Mouse (Mus musculus): ENCODE results near the gene Gm8764. TPM values are rescaled to one million over a fixed set of nuclear protein-coding genes. Genes with fewer than 3 reads are reported as not detected.
"Not testable (repeated sequence)": the region's sequence is repeated elsewhere in the genome, so short reads cannot be mapped to it uniquely, and the experiment has no call there.

The Gm8764 gene
- polyA plus RNA-seq (2014; fragmentation: Nextera tagmentation; extraction: Ambion mirVana) = not detected in 2 replicates

- not testable (repeated sequence) for H3K36me3 ChIP-seq (ENCODE audit: control insufficient read depth, insufficient read depth, low read length); H3K9ac ChIP-seq (ENCODE audit: low read length); H3K27ac ChIP-seq (ENCODE audit: low read depth, low read length); H3K9me3 ChIP-seq (ENCODE audit: control insufficient read depth, low read length); ATAC-seq (ENCODE audit: insufficient read depth, low FRiP score, low TSS enrichment); H3K4me1 ChIP-seq (ENCODE audit: control insufficient read depth, insufficient read depth, low read length); H3K27me3 ChIP-seq (ENCODE audit: control insufficient read depth, insufficient read depth, low read length); H3K4me3 ChIP-seq (ENCODE audit: low read depth, low read length); H3K4me2 ChIP-seq (ENCODE audit: low read depth); DNase-seq (ENCODE audit: low spot score)
- no CpG with 5 or more reads among the region's 3 CpGs for WGBS
These were observed at the start of gene Gm8764 for GRCm38 (mm10) chr10:104159706-104160105. TSS of gene Gm8764 (plus strand) at chr10:104160006.

- Histone ChIP-seq H3K36me3 (ENCODE audit: control insufficient read depth, insufficient read depth, low read length) (no peaks in the 10 kb centered on the region), H3K27me3 (ENCODE audit: control insufficient read depth, insufficient read depth, low read length) (no peaks in the 10 kb centered on the region), H3K27ac (ENCODE audit: low read depth, low read length) (no peak overlapping the region), H3K4me2 (ENCODE audit: low read depth) (no peak overlapping the region), H3K4me1 (ENCODE audit: control insufficient read depth, insufficient read depth, low read length) (no peaks in the 10 kb centered on the region), H3K9ac (ENCODE audit: low read length) (no peak overlapping the region), H3K4me3 (ENCODE audit: low read depth, low read length) (no peak overlapping the region), H3K9me3 (ENCODE audit: control insufficient read depth, low read length) (no peaks in the 10 kb centered on the region)
- 72% methylated on average over 3 of the region's 3 CpGs for WGBS
- no peak for ATAC-seq (ENCODE audit: insufficient read depth, low FRiP score, low TSS enrichment)
- DNase-seq (ENCODE audit: low spot score) = no peak
These were observed 49.8 kb upstream of the Gm8764 start for GRCm38 (mm10) chr10:104110044-104110443.

- DNase-seq (ENCODE audit: low spot score) = no peak
- no peak overlapping the region for H3K4me2 ChIP-seq (ENCODE audit: low read depth)
- H3K27ac ChIP-seq (ENCODE audit: low read depth, low read length) = no peak overlapping the region
- H3K9ac ChIP-seq (ENCODE audit: low read length) = no peak overlapping the region
- H3K27me3 ChIP-seq (ENCODE audit: control insufficient read depth, insufficient read depth, low read length) = no peaks in the 10 kb centered on the region
- no peaks in the 10 kb centered on the region for H3K4me1 ChIP-seq (ENCODE audit: control insufficient read depth, insufficient read depth, low read length)
- no peak for ATAC-seq (ENCODE audit: insufficient read depth, low FRiP score, low TSS enrichment)
- no peaks in the 10 kb centered on the region for H3K36me3 ChIP-seq (ENCODE audit: control insufficient read depth, insufficient read depth, low read length)
- no peaks in the 10 kb centered on the region for H3K9me3 ChIP-seq (ENCODE audit: control insufficient read depth, low read length)
- WGBS = 73% methylated on average over 2 of the region's 2 CpGs
- no peak overlapping the region for H3K4me3 ChIP-seq (ENCODE audit: low read depth, low read length)
These were observed 41.5 kb upstream of the Gm8764 start for GRCm38 (mm10) chr10:104118312-104118711.

- H3K9ac ChIP-seq (ENCODE audit: low read length); H3K36me3 ChIP-seq (ENCODE audit: control insufficient read depth, insufficient read depth, low read length); H3K4me2 ChIP-seq (ENCODE audit: low read depth); H3K27ac ChIP-seq (ENCODE audit: low read depth, low read length); H3K9me3 ChIP-seq (ENCODE audit: control insufficient read depth, low read length); H3K27me3 ChIP-seq (ENCODE audit: control insufficient read depth, insufficient read depth, low read length); ATAC-seq (ENCODE audit: insufficient read depth, low FRiP score, low TSS enrichment); H3K4me1 ChIP-seq (ENCODE audit: control insufficient read depth, insufficient read depth, low read length); DNase-seq (ENCODE audit: low spot score); H3K4me3 ChIP-seq (ENCODE audit: low read depth, low read length): not testable (repeated sequence)
- no CpG with 5 or more reads among the region's 3 CpGs for WGBS
These were observed 17.1 kb upstream of the Gm8764 start, which contains the start of gene Gm21293 for GRCm38 (mm10) chr10:104142687-104143086. TSS of gene Gm21293 (plus strand) at chr10:104142987.

GRCm38 (mm10) chr10:104151197-104151596 lies 8.6 kb upstream of the Gm8764 start, which contains the start of gene Gm6763:
TSS of gene Gm6763 (plus strand) at chr10:104151497.
- not testable (repeated sequence) for H3K4me3 ChIP-seq (ENCODE audit: low read depth, low read length); H3K4me2 ChIP-seq (ENCODE audit: low read depth); H3K27me3 ChIP-seq (ENCODE audit: control insufficient read depth, insufficient read depth, low read length); H3K36me3 ChIP-seq (ENCODE audit: control insufficient read depth, insufficient read depth, low read length); ATAC-seq (ENCODE audit: insufficient read depth, low FRiP score, low TSS enrichment); H3K27ac ChIP-seq (ENCODE audit: low read depth, low read length); H3K4me1 ChIP-seq (ENCODE audit: control insufficient read depth, insufficient read depth, low read length); H3K9ac ChIP-seq (ENCODE audit: low read length); H3K9me3 ChIP-seq (ENCODE audit: control insufficient read depth, low read length); DNase-seq (ENCODE audit: low spot score)
- no CpG with 5 or more reads among the region's 3 CpGs for whole genome bisulfite sequencing

GRCm38 (mm10) chr10:104168215-104168614 lies 8.4 kb downstream of the Gm8764 start, which contains the start of gene Gm21304:
TSS of gene Gm21304 (plus strand) at chr10:104168515.
- WGBS = no CpG with 5 or more reads among the region's 3 CpGs
- not testable (repeated sequence) for DNase-seq (ENCODE audit: low spot score); H3K27me3 ChIP-seq (ENCODE audit: control insufficient read depth, insufficient read depth, low read length); H3K36me3 ChIP-seq (ENCODE audit: control insufficient read depth, insufficient read depth, low read length); H3K9me3 ChIP-seq (ENCODE audit: control insufficient read depth, low read length); H3K4me3 ChIP-seq (ENCODE audit: low read depth, low read length); H3K9ac ChIP-seq (ENCODE audit: low read length); H3K27ac ChIP-seq (ENCODE audit: low read depth, low read length); H3K4me1 ChIP-seq (ENCODE audit: control insufficient read depth, insufficient read depth, low read length); ATAC-seq (ENCODE audit: insufficient read depth, low FRiP score, low TSS enrichment); H3K4me2 ChIP-seq (ENCODE audit: low read depth)

GRCm38 (mm10) chr10:104176724-104177123 lies 16.9 kb downstream of the Gm8764 start, which contains the start of gene Gm21312:
TSS of gene Gm21312 (plus strand) at chr10:104177024.
- not testable (repeated sequence) for H3K9ac ChIP-seq (ENCODE audit: low read length); H3K27ac ChIP-seq (ENCODE audit: low read depth, low read length); H3K9me3 ChIP-seq (ENCODE audit: control insufficient read depth, low read length); H3K36me3 ChIP-seq (ENCODE audit: control insufficient read depth, insufficient read depth, low read length); H3K4me1 ChIP-seq (ENCODE audit: control insufficient read depth, insufficient read depth, low read length); ATAC-seq (ENCODE audit: insufficient read depth, low FRiP score, low TSS enrichment); H3K4me3 ChIP-seq (ENCODE audit: low read depth, low read length); DNase-seq (ENCODE audit: low spot score); H3K4me2 ChIP-seq (ENCODE audit: low read depth); H3K27me3 ChIP-seq (ENCODE audit: control insufficient read depth, insufficient read depth, low read length)
- WGBS = no CpG with 5 or more reads among the region's 3 CpGs

GRCm38 (mm10) chr10:104185233-104185632 lies 25.4 kb downstream of the Gm8764 start, which contains the start of gene Gm20765:
TSS of gene Gm20765 (plus strand) at chr10:104185533.
- not testable (repeated sequence) for H3K4me3 ChIP-seq (ENCODE audit: low read depth, low read length); H3K4me1 ChIP-seq (ENCODE audit: control insufficient read depth, insufficient read depth, low read length); H3K36me3 ChIP-seq (ENCODE audit: control insufficient read depth, insufficient read depth, low read length); ATAC-seq (ENCODE audit: insufficient read depth, low FRiP score, low TSS enrichment); H3K27ac ChIP-seq (ENCODE audit: low read depth, low read length); H3K27me3 ChIP-seq (ENCODE audit: control insufficient read depth, insufficient read depth, low read length); H3K4me2 ChIP-seq (ENCODE audit: low read depth); H3K9ac ChIP-seq (ENCODE audit: low read length); DNase-seq (ENCODE audit: low spot score); H3K9me3 ChIP-seq (ENCODE audit: control insufficient read depth, low read length)
- WGBS = no CpG with 5 or more reads among the region's 3 CpGs

- no CpG with 5 or more reads among the region's 3 CpGs for WGBS
- H3K9me3 ChIP-seq (ENCODE audit: control insufficient read depth, low read length); H3K36me3 ChIP-seq (ENCODE audit: control insufficient read depth, insufficient read depth, low read length); DNase-seq (ENCODE audit: low spot score); H3K4me3 ChIP-seq (ENCODE audit: low read depth, low read length); H3K27ac ChIP-seq (ENCODE audit: low read depth, low read length); H3K27me3 ChIP-seq (ENCODE audit: control insufficient read depth, insufficient read depth, low read length); H3K4me1 ChIP-seq (ENCODE audit: control insufficient read depth, insufficient read depth, low read length); H3K9ac ChIP-seq (ENCODE audit: low read length); H3K4me2 ChIP-seq (ENCODE audit: low read depth); ATAC-seq (ENCODE audit: insufficient read depth, low FRiP score, low TSS enrichment): not testable (repeated sequence)
These were observed 33.9 kb downstream of the Gm8764 start, which contains the start of gene Gm4340 for GRCm38 (mm10) chr10:104193742-104194141. TSS of gene Gm4340 (plus strand) at chr10:104194042.
